Mouse (Mus musculus) neural tube, embryonic 10.5 days (tissue): ENCODE results near the gene Theg.

Experiments
- DNase-seq: peaks from one replicate; pipeline ENCODE4 v3.0.0-alpha.2; 2017; ENCODE audit warnings: low spot score; ENCODE audit errors: extremely low spot score

Gene Theg

GRCm38 (mm10) chr10:79587061-79587751, at the start of gene Theg:
Theg (minus strand) TSS chr10:79587331.
- no peak for DNase-seq

DNA sequence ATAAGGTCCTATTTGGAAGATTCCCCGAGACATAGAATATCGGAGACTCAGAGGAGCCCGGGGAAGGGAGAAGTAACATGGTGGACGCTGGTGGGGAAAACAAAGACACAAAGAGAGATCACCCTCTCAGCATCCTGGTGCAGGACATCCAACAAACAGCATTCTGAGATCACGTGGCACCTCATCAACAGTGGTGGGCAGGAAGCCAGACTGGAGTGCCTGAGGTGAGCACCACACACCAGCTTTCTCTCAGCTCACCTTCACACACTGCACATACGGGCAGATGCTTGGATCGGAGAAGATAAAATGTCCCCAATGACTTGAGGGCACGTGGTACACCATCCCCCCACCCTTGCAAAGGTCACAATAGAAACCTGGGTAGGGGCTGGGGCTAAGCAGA, 49.2 kb upstream of the Theg start:
- no peak for DNase-seq

- DNase-seq: no peak
These were observed 46.1 kb upstream of the Theg start for GRCm38 (mm10) chr10:79633006-79633777.

- no peak for DNase-seq
These were observed 44.3 kb upstream of the Theg start for GRCm38 (mm10) chr10:79631432-79631831.

- no peak for DNase-seq
These were observed 41.2 kb upstream of the Theg start for GRCm38 (mm10) chr10:79628377-79628776.

- DNase-seq: no peak
These were observed 39.0 kb upstream of the Theg start for GRCm38 (mm10) chr10:79626156-79626555.

GRCm38 (mm10) chr10:79625398-79625797, 38.3 kb upstream of the Theg start:
- DNase-seq: no peak

- no peak for DNase-seq
These were observed 36.8 kb upstream of the Theg start for GRCm38 (mm10) chr10:79623950-79624349.

GRCm38 (mm10) chr10:79616376-79616775, 29.2 kb upstream of the Theg start:
- DNase-seq: no peak

- DNase-seq: no peak
These were observed 28.7 kb upstream of the Theg start for GRCm38 (mm10) chr10:79615860-79616259.

- no peak for DNase-seq
These were observed 27.1 kb upstream of the Theg start for GRCm38 (mm10) chr10:79614305-79614643.

GRCm38 (mm10) chr10:79613578-79614304, 26.6 kb upstream of the Theg start, which contains the start of gene C2cd4c:
C2cd4c (minus strand) TSS chr10:79614025.
- peak; percentile 73 for DNase-seq

GRCm38 (mm10) chr10:79612192-79613135, 25.3 kb upstream of the Theg start:
- DNase-seq: peak; percentile 59

- no peak for DNase-seq
These were observed 24.2 kb upstream of the Theg start for GRCm38 (mm10) chr10:79611296-79611695.

DNA sequence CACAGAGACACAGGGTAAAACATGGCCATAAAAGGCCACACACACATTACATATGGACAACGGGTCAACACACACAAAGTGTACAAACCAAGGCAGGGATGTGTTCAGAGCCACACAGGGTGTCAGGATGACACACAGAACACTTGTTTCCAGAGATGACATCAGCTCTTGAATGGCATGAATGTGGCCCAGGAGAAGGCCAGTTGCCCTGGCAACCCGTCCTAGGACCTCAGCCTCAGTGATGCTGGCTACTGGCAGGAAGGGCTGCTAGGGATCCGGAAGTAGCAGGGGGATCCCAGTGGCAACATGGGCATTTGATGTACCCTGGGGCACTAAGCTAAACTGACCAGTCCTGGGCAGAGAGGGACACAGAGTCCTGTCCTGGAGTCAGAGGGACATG, 22.1 kb upstream of the Theg start:
- no peak for DNase-seq

- DNase-seq: no peak
These were observed 20.8 kb upstream of the Theg start for GRCm38 (mm10) chr10:79607892-79608291.

- no peak for DNase-seq
These were observed 19.4 kb upstream of the Theg start for GRCm38 (mm10) chr10:79606537-79606936.

- DNase-seq: no peak
These were observed 10.8 kb upstream of the Theg start for GRCm38 (mm10) chr10:79597936-79598230.

DNA sequence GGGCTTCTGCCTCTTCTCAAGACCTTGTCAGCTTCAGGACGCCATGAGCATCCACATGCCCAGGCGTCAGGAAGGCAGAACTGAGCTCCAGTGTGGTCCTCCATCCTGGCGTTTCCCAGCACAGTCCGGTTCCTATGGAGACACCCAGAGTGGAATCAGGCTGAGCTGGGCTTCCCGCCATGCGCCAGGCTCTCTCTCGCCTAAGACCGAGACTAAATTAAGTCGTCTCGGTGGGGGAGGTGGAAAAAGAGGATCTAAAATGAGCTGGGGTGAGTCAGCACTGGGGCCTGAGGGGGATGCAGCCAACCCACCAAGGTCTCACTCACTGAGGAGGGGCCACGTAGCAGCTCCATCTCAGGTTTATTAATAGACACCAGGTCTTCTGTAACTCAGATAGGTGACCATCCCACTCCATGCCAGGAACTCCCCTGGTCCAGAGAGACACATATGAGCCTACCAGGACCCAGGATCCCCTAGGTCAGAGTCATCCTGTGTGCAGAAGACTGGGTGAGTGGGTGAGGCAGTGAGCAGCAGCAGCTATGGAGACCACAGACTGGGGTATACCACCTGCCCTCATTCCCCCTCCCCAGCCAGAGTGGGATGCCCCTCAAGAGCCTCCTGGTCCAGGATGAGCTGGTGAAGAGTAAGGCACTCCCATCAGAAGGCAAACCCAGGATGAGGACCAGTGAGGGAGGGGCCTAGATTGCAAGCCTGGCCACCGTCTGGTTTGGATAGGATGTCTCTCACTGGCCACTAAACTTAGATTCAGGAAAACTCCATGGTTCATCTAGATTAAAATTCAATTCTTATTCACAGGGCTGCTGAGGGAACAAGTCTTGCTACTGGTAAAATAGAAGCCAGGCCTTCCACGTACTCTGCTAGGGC, 10.2 kb upstream of the Theg start:
- no peak for DNase-seq

GRCm38 (mm10) chr10:79595590-79595929, 8.4 kb upstream of the Theg start:
- DNase-seq: no peak
